Mouse (Mus musculus): Measurements from ENCODE around the gene Nup210l. TPM values are rescaled to one million over a fixed set of nuclear protein-coding genes. Genes with fewer than 3 reads are reported as not detected.

Gene Nup210l
- total RNA-seq, 2 experiments from 2014 or later: 0.12 to 0.14 TPM

DNA sequence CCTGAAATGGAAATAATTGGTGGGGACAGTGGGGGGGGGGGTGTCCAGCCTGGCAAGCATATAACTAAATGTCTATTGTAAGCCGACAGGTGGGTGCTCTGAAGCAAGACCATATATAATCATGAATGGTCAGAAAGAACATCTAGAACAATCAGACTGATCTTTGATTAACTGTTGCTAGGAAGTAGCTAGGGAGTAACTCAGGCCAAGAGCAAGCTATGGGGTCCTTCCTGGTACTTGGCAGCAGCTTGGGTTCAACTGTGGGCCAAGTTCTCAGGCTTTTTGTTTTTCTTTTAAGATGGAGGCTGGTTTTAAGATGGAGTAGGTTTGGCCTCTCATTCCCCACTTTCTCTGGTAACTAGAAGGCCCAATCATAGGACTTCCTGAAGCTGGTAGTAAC is 42.7 kb downstream of the Nup210l start:
- intact Hi-C loops (cut with DNase I): no loop called here
- DNase-seq: no peak

DNA sequence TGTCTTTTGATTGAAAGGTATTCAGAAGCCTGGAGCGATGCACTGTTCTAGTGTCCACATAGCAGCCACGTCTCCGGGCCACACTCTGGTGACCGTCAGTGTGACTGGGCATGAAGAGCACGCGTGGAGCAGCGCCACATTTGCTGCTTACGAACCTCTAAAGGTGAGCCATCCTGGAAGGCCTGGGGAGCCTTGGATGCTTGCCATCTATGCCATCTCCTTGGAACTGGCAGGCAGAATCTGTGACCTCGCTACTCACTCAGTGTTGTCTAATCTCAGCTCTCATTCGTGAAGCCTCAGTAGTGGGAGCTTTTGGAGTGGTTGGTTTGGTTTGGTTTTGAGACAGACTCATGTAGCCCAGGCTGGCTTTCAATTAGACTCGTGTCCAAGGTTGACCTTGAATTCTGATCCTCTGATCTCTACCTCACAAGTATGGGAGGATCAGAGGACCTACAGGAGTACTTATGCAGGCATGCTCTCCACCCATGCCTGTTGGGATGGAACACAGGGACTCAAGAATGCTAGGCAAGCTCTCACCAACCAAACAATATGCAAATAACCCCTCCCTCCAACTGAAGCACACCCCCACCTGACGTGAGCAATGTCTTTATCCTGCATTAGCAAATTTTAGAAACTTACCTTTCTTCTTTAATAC is 47.3 kb downstream of the Nup210l start:
- intact Hi-C loops (cut with DNase I): no loop called here
- no peak for DNase-seq

- intact Hi-C loops (cut with DNase I): no loop called here
- no peak for DNase-seq
These were observed 52.1 kb downstream of the Nup210l start for GRCm38 (mm10) chr3:90155996-90156395.

- peak; percentile 6 to 14 for DNase-seq
- intact Hi-C loops (cut with DNase I): no loop called here
These were observed 55.8 kb downstream of the Nup210l start for GRCm38 (mm10) chr3:90159757-90160156.

- intact Hi-C loops (cut with DNase I): no loop called here
- no peak for DNase-seq
These were observed 57.6 kb downstream of the Nup210l start for GRCm38 (mm10) chr3:90161541-90161940.

GRCm38 (mm10) chr3:90179566-90179965 is 75.6 kb downstream of the Nup210l start:
- no peak for DNase-seq
- intact Hi-C loops (cut with DNase I): no loop called here

GRCm38 (mm10) chr3:90183581-90183980 is 79.6 kb downstream of the Nup210l start:
- intact Hi-C loops (cut with DNase I): no loop called here
- DNase-seq: peak; percentile 9 to 21

DNA sequence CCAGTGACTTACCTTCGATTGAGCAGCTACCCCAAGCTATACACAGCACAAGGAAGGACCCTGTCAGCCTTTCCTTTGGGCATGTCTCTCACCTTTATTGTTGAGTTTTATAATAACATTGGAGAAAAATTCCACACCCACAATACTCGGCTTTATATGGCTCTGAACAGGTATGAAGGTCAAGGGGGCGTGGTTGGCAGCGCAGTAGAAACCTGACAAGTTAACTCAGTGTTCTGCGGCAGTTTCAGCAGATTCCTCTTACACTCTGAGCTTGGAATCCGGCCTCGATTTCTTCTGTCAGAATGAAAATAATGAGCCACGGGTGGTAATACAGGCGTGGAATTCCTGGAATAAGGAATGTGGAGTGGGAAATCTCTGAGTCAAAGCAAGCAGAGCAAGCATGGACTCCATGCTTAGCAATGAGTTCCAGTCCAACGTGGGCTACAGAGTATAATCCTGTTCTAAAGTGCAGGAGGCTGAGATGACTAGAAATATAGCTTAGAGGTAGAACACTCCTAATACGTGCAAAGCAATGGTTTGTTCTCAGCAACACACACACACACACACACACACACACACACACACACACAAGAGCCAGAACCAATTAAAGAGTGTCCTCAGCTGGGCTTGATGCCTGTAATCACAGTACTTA is 87.1 kb downstream of the Nup210l start:
- no peak for DNase-seq
- intact Hi-C loops (cut with DNase I): no loop called here

DNA sequence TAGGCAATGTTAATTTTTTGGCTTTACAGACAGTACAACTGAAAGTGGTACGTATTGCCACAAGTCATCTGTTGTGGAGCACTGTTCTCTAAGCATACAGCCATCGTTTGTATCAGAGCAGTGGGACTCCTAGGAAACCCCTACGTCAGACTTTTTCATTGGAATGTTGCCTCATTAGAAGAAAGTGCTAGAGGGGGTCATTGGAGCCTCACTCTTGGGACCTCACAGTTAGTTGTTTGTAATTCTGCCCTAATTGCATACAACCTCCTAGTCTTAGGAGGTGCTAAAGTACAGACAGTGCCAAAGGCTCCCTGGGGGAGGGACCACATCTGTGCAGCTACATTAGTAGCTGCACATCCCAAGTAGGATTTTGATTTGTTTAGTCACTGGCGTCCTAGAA is 90.8 kb downstream of the Nup210l start:
- DNase-seq: no peak
- intact Hi-C loops (cut with DNase I): no loop called here

DNA sequence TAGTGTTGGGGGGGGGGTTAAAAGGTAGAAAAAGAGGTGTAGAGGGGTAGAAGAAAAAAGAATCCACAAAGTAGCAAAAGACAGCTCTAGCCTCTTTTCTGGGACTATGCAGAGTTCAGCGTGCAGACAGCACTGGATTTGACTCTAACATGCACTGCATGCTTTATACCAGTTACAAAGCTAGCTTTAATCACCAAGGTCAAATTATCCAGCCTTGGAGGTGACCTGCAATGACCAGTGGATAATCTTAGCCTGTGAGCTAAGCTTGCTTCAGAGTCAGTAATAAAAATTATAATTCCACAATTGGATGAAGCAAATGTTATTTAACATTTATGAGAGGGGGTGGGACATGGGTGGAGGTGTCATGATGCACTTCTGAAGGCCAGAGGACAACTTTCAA is 91.7 kb downstream of the Nup210l start:
- DNase-seq: no peak
- intact Hi-C loops (cut with DNase I): no loop called here

DNA sequence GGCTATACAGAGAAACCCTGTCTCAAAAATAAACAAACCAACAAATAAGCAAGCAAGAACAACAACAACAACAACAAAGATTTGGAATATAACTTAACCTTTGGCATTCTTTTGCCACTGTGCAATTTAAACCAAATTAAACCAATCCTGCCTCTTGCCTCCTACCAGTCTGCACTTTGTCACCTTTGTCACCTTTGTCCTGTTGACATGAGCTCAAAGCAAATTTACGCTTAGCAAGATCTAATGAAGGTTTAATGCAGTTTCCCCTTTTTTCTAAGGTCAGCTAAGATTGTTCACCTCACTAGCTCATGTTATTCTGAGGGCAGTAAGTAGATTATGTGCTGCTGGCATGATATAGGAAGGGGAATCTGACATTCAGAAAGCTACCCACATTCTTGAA is 93.6 kb downstream of the Nup210l start:
- intact Hi-C loops (cut with DNase I): no loop called here
- DNase-seq: no peak

GRCm38 (mm10) chr3:90202884-90203283 is 99.0 kb downstream of the Nup210l start:
- no peak for DNase-seq
- intact Hi-C loops (cut with DNase I): no loop called here

GRCm38 (mm10) chr3:90203619-90204018 is 99.7 kb downstream of the Nup210l start:
- intact Hi-C loops (cut with DNase I): no loop called here
- DNase-seq: no peak

GRCm38 (mm10) chr3:90204582-90204981 is 100.7 kb downstream of the Nup210l start:
- intact Hi-C loops (cut with DNase I): no loop called here
- DNase-seq: no peak

DNA sequence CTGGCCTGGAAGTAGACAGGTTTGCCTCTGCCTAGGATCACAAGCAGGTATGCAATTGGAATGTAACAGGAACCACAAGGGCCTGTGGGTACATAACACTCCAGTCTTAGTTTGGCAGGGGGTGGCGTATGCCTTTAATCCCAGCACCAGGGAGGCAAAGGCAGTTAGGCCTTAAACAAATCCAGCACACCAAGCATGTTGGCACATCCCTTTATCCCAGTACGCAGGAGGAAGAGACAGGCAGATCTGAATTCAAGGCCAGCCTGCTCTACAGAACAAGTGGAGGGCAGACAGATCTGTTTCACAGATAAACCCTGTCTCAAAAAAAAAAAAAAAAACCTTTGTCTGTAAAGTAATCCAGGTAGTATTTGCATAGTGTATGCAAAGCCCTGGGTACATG is 104.7 kb downstream of the Nup210l start:
- intact Hi-C loops (cut with DNase I): no loop called here
- DNase-seq: no peak

DNA sequence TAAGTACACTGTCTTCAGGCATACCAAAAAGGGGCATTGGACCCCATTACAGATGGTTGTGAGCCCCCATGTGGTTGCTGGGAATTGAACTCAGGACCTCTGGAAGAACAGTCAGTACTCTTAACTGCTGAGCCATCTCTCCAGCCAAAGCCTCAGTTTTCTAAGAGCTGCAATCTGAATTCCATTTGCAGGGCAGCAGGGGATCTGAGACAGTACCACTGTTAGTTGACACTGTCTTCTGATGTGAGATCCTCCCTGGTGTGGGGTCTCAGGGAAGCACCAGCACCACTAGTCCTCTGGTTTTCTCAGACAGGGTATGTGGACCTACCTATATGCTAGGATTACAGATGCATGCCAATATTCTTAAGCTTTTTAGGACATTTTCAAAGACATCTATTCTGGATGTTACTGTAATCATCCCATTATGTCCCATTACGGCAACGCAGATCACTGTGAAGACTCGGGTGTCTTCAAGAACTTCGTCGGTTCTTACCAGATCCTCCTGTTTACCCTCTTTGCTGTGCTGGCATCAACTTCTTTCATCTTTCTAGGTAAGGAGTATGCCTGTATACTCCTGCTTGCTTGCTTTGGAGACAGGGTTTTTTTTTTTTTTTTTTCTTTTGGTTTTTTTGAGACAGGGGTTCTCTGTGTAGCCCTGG is 106.1 kb downstream of the Nup210l start:
- intact Hi-C loops (cut with DNase I): loop anchor here (5.0 kb wide), 1 partner anchor 128 kb away; no protein-coding TSS in a partner anchor
- no peak for DNase-seq

DNA sequence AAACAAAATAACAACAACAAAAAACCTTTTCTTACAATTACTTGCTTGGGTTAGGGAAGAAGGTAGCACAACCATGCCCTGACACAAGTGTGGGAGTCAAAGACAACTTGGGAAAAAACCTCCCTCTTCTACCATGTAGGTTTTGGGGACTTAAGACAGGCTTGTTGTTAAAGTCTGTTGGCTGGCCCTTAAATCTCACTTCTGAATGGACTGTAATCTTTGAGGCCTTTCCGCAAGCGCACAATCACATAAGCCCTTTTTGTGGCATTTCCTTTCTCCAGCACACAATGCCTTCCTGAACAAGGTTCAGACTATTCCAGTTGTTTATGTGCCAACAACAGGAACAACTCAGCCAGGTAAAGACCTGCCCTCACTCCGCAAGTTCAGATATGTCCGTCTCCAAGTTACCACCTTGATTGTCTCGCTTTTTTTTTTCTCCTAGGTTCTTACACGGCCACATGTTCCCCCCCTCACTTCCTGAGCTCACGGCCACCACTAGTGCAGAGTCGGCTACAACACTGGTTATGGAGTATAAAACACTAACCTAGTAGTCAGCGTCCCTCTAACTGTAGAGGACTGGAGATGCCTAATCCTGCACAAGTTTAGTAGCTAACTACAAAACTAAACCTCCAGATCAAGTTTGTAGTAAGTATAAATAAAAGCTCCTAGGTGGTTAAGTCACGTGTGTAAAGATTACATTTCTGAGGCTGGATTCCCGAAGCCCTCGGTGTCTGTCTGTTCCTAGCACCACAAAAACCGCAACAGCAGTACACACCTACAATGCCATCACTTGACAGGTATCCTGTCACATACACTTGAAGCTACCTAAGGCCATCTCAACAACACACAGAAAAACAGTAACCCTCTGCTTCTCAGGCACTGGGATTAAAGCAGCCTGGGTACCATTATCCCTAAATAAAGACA is 107.8 kb downstream of the Nup210l start:
- intact Hi-C loops (cut with DNase I): loop anchor here (5.0 kb wide), 1 partner anchor 129 kb away; no protein-coding TSS in a partner anchor

GRCm38 (mm10) chr3:90212723-90213122 is 108.8 kb downstream of the Nup210l start:
- intact Hi-C loops (cut with DNase I): loop anchor here (5.0 kb wide), 1 partner anchor 130 kb away; no protein-coding TSS in a partner anchor
- DNase-seq: no peak

More for the DNA sequence above, 107.8 kb downstream of the Nup210l start:
- no peak for DNase-seq

DNA sequence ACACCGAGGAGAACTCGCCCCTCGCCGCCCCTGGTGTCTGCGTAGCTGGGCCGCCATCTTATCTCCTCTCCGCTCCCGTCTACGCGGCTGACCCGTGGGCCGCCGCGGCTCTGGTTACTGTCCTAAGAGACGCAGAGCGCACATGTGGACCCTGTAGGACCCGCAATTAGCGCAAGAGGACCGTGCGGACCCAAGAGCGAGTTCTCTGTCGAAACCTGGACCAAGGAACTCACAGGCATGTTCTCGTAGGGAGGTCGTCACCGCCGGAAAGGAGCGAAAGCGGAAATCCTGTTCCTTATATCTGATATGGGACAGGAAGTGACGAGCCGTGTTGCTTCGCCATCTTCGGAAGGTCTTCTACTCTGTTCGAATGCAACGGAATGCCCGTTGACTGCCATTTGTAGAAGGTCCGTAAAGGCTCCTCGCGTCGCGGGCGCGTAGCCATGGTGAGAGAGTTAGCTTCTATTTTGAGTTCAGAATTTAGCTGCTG is 109.5 kb downstream of the Nup210l start, which contains the start of the genes Rps27 and Rab13:
Gene Rps27 (minus strand): TSS at position 275 of the 490 bp plus-strand sequence.
Gene Rab13 (plus strand): TSS at position 319 of the 490 bp plus-strand sequence.
- intact Hi-C loops (cut with DNase I): loop anchor here (5.0 kb wide), 1 partner anchor 131 kb away; no protein-coding TSS in a partner anchor
- peak; percentile 79 to 87 for DNase-seq
